Mouse (Mus musculus) kidney, postnatal 0 days (tissue): ENCODE measurements at regions not wholly inside any gene's neighbourhood (a gene's known extent, or its start where the extent isn't known, plus 50 kb on each side); places are given as distances from the start of the nearest gene placed in this dataset.
A peak's percentile ranks its signal among the peaks of the same experiment; 100 is the strongest.

Experiments
- ATAC-seq: fragments of 200-750 bp; cut with Nextera tagmentation; replicated peaks from 2 replicates; pipeline ENCODE4 v1.8.0; 2017; ENCODE audit warnings: low read depth, moderate number of reproducible peaks, moderate TSS enrichment, moderate library complexity; ENCODE audit not compliant: low FRiP score
- DNase-seq: peaks from one replicate; pipeline ENCODE4 v3.0.0-alpha.2; 2016; ENCODE audit warnings: low spot score
- H3K27ac ChIP-seq: fragments of 300-500 bp; sonication (generic); 2 replicates; pipeline ENCODE4 v1.5.1; 2014; ENCODE audit warnings: mild to moderate bottlenecking
- H3K27me3 ChIP-seq: fragments of 300-500 bp; sonication (generic); 2 replicates; pipeline ENCODE4 v1.6.1; 2014; ENCODE audit warnings: low read length, mixed read lengths; ENCODE audit not compliant: insufficient read depth
- H3K36me3 ChIP-seq: fragments of 300-500 bp; sonication (generic); 2 replicates; pipeline ENCODE4 v1.6.1; 2014; ENCODE audit warnings: low read length, mixed read lengths; ENCODE audit not compliant: insufficient read depth
- H3K4me1 ChIP-seq: fragments of 300-500 bp; sonication (generic); replicated peaks from 2 replicates; pipeline ENCODE4 v1.6.1; 2014; ENCODE audit warnings: antibody characterized with exemption, low read length, mixed read lengths; ENCODE audit not compliant: insufficient read depth
- H3K4me2 ChIP-seq: fragments of 300-500 bp; sonication (generic); 2 replicates; pipeline ENCODE4 v1.6.1; 2014; ENCODE audit warnings: mild to moderate bottlenecking, low read length, moderate library complexity, mixed read lengths
- H3K4me3 ChIP-seq: fragments of 300-500 bp; sonication (generic); replicated peaks from 2 replicates; pipeline ENCODE4 v1.5.1; 2014; ENCODE audit warnings: low read depth, low read length
- H3K9ac ChIP-seq: fragments of 300-500 bp; sonication (generic); 2 replicates; pipeline ENCODE4 v1.6.1; 2014; ENCODE audit warnings: low read depth, low read length
- H3K9me3 ChIP-seq: fragments of 300-500 bp; sonication (generic); replicated peaks from 2 replicates; pipeline ENCODE4 v1.6.1; 2016; ENCODE audit warnings: low read length, inconsistent platforms, mixed read lengths
- CTCF ChIP-seq: IDR thresholded peaks from 2 replicates; pipeline ENCODE4 v1.5.1; 2016; ENCODE audit warnings: antibody characterized with exemption, low read depth, mild to moderate bottlenecking, moderate library complexity
- WGBS: fragments of 180-500 bp; shearing (Covaris S2); extraction: QIAGEN DNeasy Blood & Tissue Kit; methylation state at CpG from one replicate; pipeline ENCODE4 v1.1.7; 2014; 5-methylcytosine and 5-hydroxymethylcytosine counted together

- Histone ChIP-seq H3K36me3 (no peaks in the 10 kb centered on the region), H3K27me3 (no peaks in the 10 kb centered on the region), H3K4me1 (no peaks in the 10 kb centered on the region), H3K9me3 (no peaks in the 10 kb centered on the region), H3K4me2 (no peak overlapping the region), H3K9ac (no peak overlapping the region), H3K27ac (no peak overlapping the region), H3K4me3 (no peak overlapping the region)
- DNase-seq (no peak), ATAC-seq (no peak)
- 23% methylated on average over 1 of the region's 1 CpGs for WGBS
- no peak for TF ChIP-seq CTCF
Observed at GRCm38 (mm10) chr7:136348309-136348708, 546.1 kb upstream of the Mgmt start.

DNA sequence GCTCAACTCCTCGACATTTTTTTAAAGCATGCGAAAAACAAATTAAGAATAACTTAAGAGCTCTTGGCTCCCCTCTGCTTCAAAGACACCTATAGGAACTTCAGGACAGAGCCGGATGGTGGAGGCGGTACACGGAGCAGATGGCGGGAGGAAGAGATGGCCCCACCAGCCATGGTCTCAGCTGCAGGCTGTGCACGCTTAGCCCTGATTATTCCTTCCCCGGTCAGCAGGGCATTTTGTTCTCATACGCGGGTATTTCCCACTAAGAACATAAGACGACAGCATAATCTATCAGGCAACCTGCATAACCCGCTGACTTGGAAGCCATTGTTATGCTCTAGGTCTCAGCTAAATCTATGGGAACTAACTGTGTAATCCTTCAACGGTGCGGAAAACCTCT lies 544.8 kb upstream of the Mgmt start:
- Histone ChIP-seq H3K9me3 (no peaks in the 10 kb centered on the region), H3K27ac (no peak overlapping the region), H3K4me2 (no peak overlapping the region), H3K9ac (no peak overlapping the region), H3K4me1 (no peaks in the 10 kb centered on the region), H3K27me3 (no peaks in the 10 kb centered on the region), H3K4me3 (no peak overlapping the region), H3K36me3 (no peaks in the 10 kb centered on the region)
- ATAC-seq (no peak), DNase-seq (no peak)
- WGBS: 91% methylated on average over 14 of the region's 14 CpGs
- TF ChIP-seq CTCF: no peak

GRCm38 (mm10) chr7:136357011-136357410 lies 537.4 kb upstream of the Mgmt start:
- TF ChIP-seq CTCF: no peak
- Histone ChIP-seq H3K4me2 (no peak overlapping the region), H3K9me3 (no peaks in the 10 kb centered on the region), H3K4me1 (no peaks in the 10 kb centered on the region), H3K36me3 (no peaks in the 10 kb centered on the region), H3K9ac (no peak overlapping the region), H3K27ac (no peak overlapping the region), H3K4me3 (no peak overlapping the region), H3K27me3 (no peaks in the 10 kb centered on the region)
- WGBS: 21% methylated on average over 7 of the region's 7 CpGs
- ATAC-seq (no peak), DNase-seq (no peak)

- H3K4me2 ChIP-seq: no peak overlapping the region
- H3K9me3 ChIP-seq: no peaks in the 10 kb centered on the region
- H3K4me3 ChIP-seq: no peak overlapping the region
- no peaks in the 10 kb centered on the region for H3K27me3 ChIP-seq
- H3K4me1 ChIP-seq: no peaks in the 10 kb centered on the region
- WGBS: 41% methylated on average over 7 of the region's 7 CpGs
- no peak overlapping the region for H3K9ac ChIP-seq
- no peak for ATAC-seq
- no peak for TF ChIP-seq CTCF
- H3K36me3 ChIP-seq: no peaks in the 10 kb centered on the region
- H3K27ac ChIP-seq: no peak overlapping the region
- peak; percentile 28 for DNase-seq
Observed at GRCm38 (mm10) chr7:136365318-136366211, 528.8 kb upstream of the Mgmt start.

GRCm38 (mm10) chr7:136377259-136377658 lies 517.2 kb upstream of the Mgmt start:
- H3K9ac ChIP-seq: no peak overlapping the region
- TF ChIP-seq CTCF: peak; percentile 34; the same call in 1 of the 2 replicates
- no peaks in the 10 kb centered on the region for H3K4me1 ChIP-seq
- H3K9me3 ChIP-seq: no peaks in the 10 kb centered on the region
- no peak overlapping the region for H3K27ac ChIP-seq
- H3K4me3 ChIP-seq: no peak overlapping the region
- no peaks in the 10 kb centered on the region for H3K36me3 ChIP-seq
- DNase-seq: peak; percentile 33
- H3K4me2 ChIP-seq: no peak overlapping the region
- ATAC-seq: no peak
- WGBS: 67% methylated on average over 3 of the region's 3 CpGs
- no peaks in the 10 kb centered on the region for H3K27me3 ChIP-seq

- TF ChIP-seq CTCF: no peak
- Histone ChIP-seq H3K4me2 (no peak overlapping the region), H3K4me1 (no peaks in the 10 kb centered on the region), H3K27ac (0 out of 2 replicates have a peak overlapping the region, but pooled peaks have one; percentile 26), H3K4me3 (no peak overlapping the region), H3K36me3 (no peaks in the 10 kb centered on the region), H3K27me3 (no peaks in the 10 kb centered on the region), H3K9ac (no peak overlapping the region), H3K9me3 (no peaks in the 10 kb centered on the region)
- DNase-seq (peak; percentile 32), ATAC-seq (no peak)
- 57% methylated on average over 8 of the region's 8 CpGs for WGBS
Observed at GRCm38 (mm10) chr7:136377742-136378141, 516.7 kb upstream of the Mgmt start.
